In the genomic region with DNA sequence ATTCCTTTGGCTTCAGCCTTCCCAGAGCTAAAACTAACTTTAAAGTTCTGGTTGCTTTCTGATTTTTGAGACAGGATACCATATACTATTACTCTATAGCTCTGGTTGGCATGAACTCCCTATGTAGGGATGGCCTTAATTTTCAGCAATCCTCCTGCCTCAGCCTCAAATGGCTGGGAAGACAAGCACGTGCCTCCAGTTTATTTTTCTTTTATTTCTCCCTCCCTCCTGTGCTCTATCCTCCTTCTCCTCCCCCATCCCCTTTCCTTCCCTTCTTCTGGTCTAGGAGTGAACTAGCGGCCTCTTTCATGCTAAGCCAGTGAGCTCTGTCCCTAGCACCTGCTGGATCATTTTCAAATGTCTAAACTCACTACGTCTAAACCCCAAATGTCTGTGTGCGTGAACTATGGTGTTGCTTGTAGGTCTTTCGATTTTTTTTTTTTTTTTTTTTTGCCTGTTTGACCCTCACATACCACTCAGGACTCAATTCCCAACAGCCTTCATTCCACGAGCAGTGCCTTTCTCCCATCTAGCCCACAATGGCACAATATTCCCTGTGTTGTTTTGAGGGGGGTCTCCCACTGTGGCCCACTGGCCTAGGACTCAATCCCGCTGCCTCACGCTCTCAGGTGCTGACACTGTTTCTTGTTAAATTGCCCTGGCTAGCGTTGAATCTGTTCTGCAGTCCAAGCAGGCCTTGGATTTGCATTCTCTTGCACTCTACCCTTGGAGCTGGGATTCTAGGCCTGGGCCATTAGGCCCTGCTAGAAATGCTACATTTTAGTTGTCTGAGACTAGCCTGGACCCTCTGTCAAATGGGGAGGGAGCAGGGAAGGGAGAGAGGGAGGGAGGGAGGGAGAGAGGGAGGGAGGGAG, we compare ENCODE assay signal across 1 mouse cellular context.
TF ChIP-seq lines count a peak whose summit lies in the region.

No protein-coding gene starts in this region.

TF ChIP-seq in ES-E14, 5 proteins besides CTCF, POLR2A, EP300 and RAD21:
- no peak for TF ChIP-seq CHD2 (IDR thresholded peaks at IDR 0.05; ENCODE audit: low read depth, low read length)
- no peak for TF ChIP-seq HCFC1 (IDR thresholded peaks at IDR 0.05; ENCODE audit: borderline replicate concordance, insufficient read depth, low read length)
- TF ChIP-seq ZC3H11A (IDR thresholded peaks at IDR 0.05; ENCODE audit: borderline replicate concordance, low read depth, low read length), result no peak
- TF ChIP-seq MAFK (IDR thresholded peaks at IDR 0.05; ENCODE audit: insufficient read depth, low read depth, low read length), result no peak
- TF ChIP-seq ZNF384 (IDR thresholded peaks at IDR 0.05; ENCODE audit: low read depth, low read length), result no peak
